Mouse (Mus musculus) MEL (cell line): ENCODE measurements around the gene Adcy7.

Experiments used
- CHD2 ChIP-seq: IDR thresholded peaks from 2 replicates; pipeline ENCODE4 v1.6.1; 2011; ENCODE audit warnings: low read length, improper control_type of control experiment
- CTCF ChIP-seq, 3 experiments: IDR thresholded peaks in 2 of 3; conservative IDR thresholded peaks in 1 of 3; 2 replicates each; pipeline ENCODE4 v1.5.1; 2011 to 2012; ENCODE audit warnings: low read length in 3 of 3, low read depth in 2 of 3, mild to moderate bottlenecking in 2 of 3, improper control_type of control experiment in 1 of 3, inconsistent platforms in 1 of 3, mixed read lengths in 1 of 3, moderate library complexity in 1 of 3; ENCODE audit not compliant: control insufficient read depth in 1 of 3, insufficient read depth in 1 of 3, poor library complexity in 1 of 3, severe bottlenecking in 1 of 3
- E2F4 ChIP-seq: IDR thresholded peaks from 2 replicates; pipeline ENCODE4 v1.6.1; 2011; ENCODE audit warnings: low read depth, low read length, improper control_type of control experiment, borderline replicate concordance
- EP300 ChIP-seq, 2 experiments: IDR thresholded peaks; 2 replicates each; pipeline ENCODE4 v1.6.1; 2011; ENCODE audit warnings: improper control_type of control experiment in 2 of 2, low read length in 2 of 2, low read depth in 1 of 2, mild to moderate bottlenecking in 1 of 2
- SIN3A ChIP-seq: IDR thresholded peaks from 2 replicates; pipeline ENCODE4 v1.6.1; 2012; ENCODE audit warnings: low read length, improper control_type of control experiment, inconsistent platforms
- USF2 ChIP-seq, 2 experiments: IDR thresholded peaks; 2 replicates each; pipeline ENCODE4 v1.6.1; 2011 to 2012; ENCODE audit warnings: improper control_type of control experiment in 2 of 2, low read length in 2 of 2, borderline replicate concordance in 1 of 2, inconsistent platforms in 1 of 2, low read depth in 1 of 2, mild to moderate bottlenecking in 1 of 2; ENCODE audit not compliant: insufficient read depth in 1 of 2

DNA sequence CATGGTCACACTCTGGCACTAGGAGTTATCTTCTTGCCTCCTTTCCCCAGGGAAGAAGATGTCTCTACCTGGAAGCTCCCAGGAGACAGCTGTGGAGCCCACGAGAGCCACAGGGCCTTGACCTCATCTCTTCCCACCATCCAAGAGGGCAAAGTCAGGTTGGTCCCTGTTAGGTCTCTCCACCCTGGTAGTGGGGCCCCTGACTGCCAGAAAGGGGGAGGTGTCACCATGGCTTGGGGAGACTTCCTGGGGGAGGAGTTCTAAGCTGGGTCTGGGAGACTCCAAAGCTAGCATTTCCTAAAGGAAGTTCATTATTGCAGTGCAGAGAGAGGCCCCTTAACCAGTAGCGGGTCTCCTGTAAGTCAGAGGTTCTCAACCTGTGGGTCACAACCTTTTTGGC is 22.8 kb downstream of the Adcy7 start:
- TF ChIP-seq USF2 (IDR thresholded peaks at IDR 0.05; ENCODE audit: borderline replicate concordance in 1 of 2, insufficient read depth in 1 of 2, low read depth in 1 of 2, low read length in 2 of 2) (no peak), EP300 (IDR thresholded peaks at IDR 0.05; ENCODE audit: low read depth in 1 of 2, low read length in 2 of 2) (no peak), CHD2 (no peak), SIN3A (0 out of 2 replicates have a peak, but pooled peaks have one; percentile 11), CTCF (IDR thresholded peaks at IDR 0.05 in 2 of 3, conservative IDR thresholded peaks at IDR 0.05 in 1 of 3; ENCODE audit: control insufficient read depth in 1 of 3, insufficient read depth in 1 of 3, low read depth in 2 of 3, low read length in 3 of 3, poor library complexity in 1 of 3, severe bottlenecking in 1 of 3) (no peak), E2F4 (no peak)
